Mouse (Mus musculus) lung, postnatal 0 days (tissue): Measurements from ENCODE around the gene Pik3c2b.

Source experiments
- CTCF ChIP-seq: IDR thresholded peaks from 2 replicates; pipeline ENCODE4 v1.5.1; 2016; ENCODE audit warnings: antibody characterized with exemption, mild to moderate bottlenecking
- EP300 ChIP-seq: IDR thresholded peaks from 2 replicates; pipeline ENCODE4 v1.6.1; 2016; ENCODE audit warnings: antibody characterized with exemption, mild to moderate bottlenecking, control low read depth

DNA sequence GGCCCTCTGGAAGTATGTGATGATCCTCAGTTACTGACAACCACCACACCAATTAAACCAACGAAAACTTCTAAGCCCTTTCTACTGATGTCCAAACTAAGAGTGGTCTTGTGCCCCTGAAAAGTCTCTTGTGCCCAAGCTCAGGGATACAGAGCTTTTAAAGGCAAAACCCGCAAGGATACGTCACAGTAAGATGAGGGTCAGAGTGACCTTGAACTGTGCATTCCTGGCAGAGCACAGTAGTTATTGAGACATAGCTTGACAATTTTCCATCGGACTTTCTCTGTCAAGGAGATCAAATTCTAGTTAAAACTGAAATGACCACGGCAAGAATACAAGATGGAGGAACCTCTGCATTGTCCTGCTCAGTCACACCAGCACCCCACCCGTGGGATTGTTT is 75.8 kb downstream of the Pik3c2b start:
- TF ChIP-seq CTCF, result no peak
- TF ChIP-seq EP300, result no peak
